Mouse (Mus musculus): Measurements from ENCODE around the gene Vmn1r19.
"Not testable (repeated sequence)": the region's sequence is repeated elsewhere in the genome, so short reads cannot be mapped to it uniquely, and the experiment has no call there.

The Vmn1r19 gene

GRCm38 (mm10) chr6:57403480-57403879 lies at the start of gene Vmn1r19:
Vmn1r19 (plus strand) TSS chr6:57403780.
- DNase-seq, result not testable (repeated sequence)

GRCm38 (mm10) chr6:57356864-57357263 lies 46.7 kb upstream of the Vmn1r19 start:
- no peak for DNase-seq

GRCm38 (mm10) chr6:57363627-57364026 lies 40.0 kb upstream of the Vmn1r19 start, which contains the start of gene Vmn1r17:
Vmn1r17 (minus strand) TSS chr6:57363727.
- no peak for DNase-seq

- DNase-seq, result not testable (repeated sequence)
Measured at GRCm38 (mm10) chr6:57365866-57366265, 37.7 kb upstream of the Vmn1r19 start.

- no peak for DNase-seq
Measured at GRCm38 (mm10) chr6:57367496-57367895, 36.1 kb upstream of the Vmn1r19 start.

- no peak for DNase-seq
Measured at GRCm38 (mm10) chr6:57395683-57396082, 7.9 kb upstream of the Vmn1r19 start, which contains the start of gene Vmn1r18. Vmn1r18 (minus strand) TSS chr6:57395783.

- no peak for DNase-seq
Measured at GRCm38 (mm10) chr6:57428630-57429029, 25.1 kb downstream of the Vmn1r19 start, which contains the start of gene Vmn1r20. Vmn1r20 (plus strand) TSS chr6:57428930.

- DNase-seq, result no peak
Measured at GRCm38 (mm10) chr6:57431196-57431595, 27.6 kb downstream of the Vmn1r19 start.

Measured in cerebellum, adult 11-12 months (tissue).